Mouse (Mus musculus) intestine, embryonic 16.5 days (tissue): ENCODE data around the gene Ndufv1. TPM values are rescaled to one million over a fixed set of nuclear protein-coding genes. Genes with fewer than 3 reads are reported as not detected.
"Not testable (repeated sequence)": the region's sequence is repeated elsewhere in the genome, so short reads cannot be mapped to it uniquely, and the experiment has no call there.

Experiments
- ATAC-seq: fragments of 200-750 bp; cut with Nextera tagmentation; 2 replicates; pipeline ENCODE4 v1.8.0; 2017; ENCODE audit warnings: moderate TSS enrichment, moderate library complexity
- H3K27ac ChIP-seq: fragments of 300-500 bp; sonication (generic); 2 replicates; pipeline ENCODE4 v1.5.1; 2014; ENCODE audit warnings: mild to moderate bottlenecking, low read length
- H3K27me3 ChIP-seq: fragments of 300-500 bp; sonication (generic); replicated peaks from 2 replicates; pipeline ENCODE4 v1.6.1; 2014; ENCODE audit warnings: low read length, control low read depth, mixed read lengths; ENCODE audit not compliant: control insufficient read depth, insufficient read depth
- H3K36me3 ChIP-seq: fragments of 300-500 bp; sonication (generic); 2 replicates; pipeline ENCODE4 v1.6.1; 2014; ENCODE audit warnings: low read length, control low read depth; ENCODE audit not compliant: control insufficient read depth, insufficient read depth
- H3K4me1 ChIP-seq: fragments of 300-500 bp; sonication (generic); 2 replicates; pipeline ENCODE4 v1.6.1; 2014; ENCODE audit warnings: low read length, control low read depth, mixed read lengths; ENCODE audit not compliant: control insufficient read depth, insufficient read depth
- H3K4me2 ChIP-seq: fragments of 300-500 bp; sonication (generic); 2 replicates; pipeline ENCODE4 v1.6.1; 2014; ENCODE audit warnings: low read depth, low read length, control low read depth
- H3K4me3 ChIP-seq: fragments of 300-500 bp; sonication (generic); 2 replicates; pipeline ENCODE4 v1.5.1; 2014; ENCODE audit warnings: mild to moderate bottlenecking, low read length
- H3K9ac ChIP-seq: fragments of 300-500 bp; sonication (generic); 2 replicates; pipeline ENCODE4 v1.6.1; 2014; ENCODE audit warnings: low read depth, low read length
- H3K9me3 ChIP-seq: fragments of 300-500 bp; sonication (generic); 2 replicates; pipeline ENCODE4 v1.6.1; 2016; ENCODE audit warnings: low read length, control low read depth; ENCODE audit not compliant: control insufficient read depth
- WGBS: fragments of 180-500 bp; shearing (Covaris S2); extraction: QIAGEN DNeasy Blood & Tissue Kit; methylation state at CpG from one replicate; pipeline ENCODE4 v1.1.7; 2014; 5-methylcytosine and 5-hydroxymethylcytosine counted together
- polyA plus RNA-seq: library from polyadenylated mRNA; unstranded; fragments of >200 nt; fragmentation: Nextera tagmentation; extraction: Ambion mirVana; gene quantifications from 2 replicates; pipeline ENCODE4 v1.2.1, GENCODE M21; 2015

Ndufv1 gene
- polyA plus RNA-seq: 299 and 309 TPM in 2 replicates

DNA sequence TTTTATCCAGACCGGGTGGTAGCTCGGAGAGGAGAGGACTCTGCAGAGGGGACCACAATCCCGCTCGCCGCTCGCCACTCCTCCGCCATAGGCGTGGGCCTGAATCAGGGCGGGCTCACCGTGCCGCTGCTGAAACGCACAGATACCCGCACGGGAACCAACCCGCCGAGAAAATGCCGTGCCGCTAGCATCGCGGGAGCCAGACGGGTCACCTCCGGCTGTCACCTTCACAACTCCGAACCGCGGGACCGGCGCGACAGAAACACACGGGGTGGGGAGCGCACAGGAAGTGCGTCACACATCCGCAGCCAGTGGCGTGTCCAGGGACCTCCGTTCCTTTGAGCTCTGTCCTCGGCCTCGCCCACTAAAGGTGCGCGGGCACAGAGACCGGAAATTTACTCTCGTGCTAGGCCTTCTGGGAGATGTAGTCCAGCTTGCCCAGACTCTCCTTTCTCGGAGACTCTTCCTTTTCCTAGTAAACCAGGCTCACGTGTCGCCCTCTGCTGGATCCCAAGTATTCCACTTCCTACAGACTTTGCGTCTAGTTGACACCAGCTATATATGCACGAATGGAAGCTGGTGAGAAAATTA lies at the start of gene Ndufv1:
Ndufv1 (minus strand) TSS at position 375 of the 591 bp plus-strand sequence.
- peak within 1 kb of the TSS; percentile 55 for H3K4me2 ChIP-seq
- under 1% methylated on average over 45 of the region's 45 CpGs for WGBS

DNA sequence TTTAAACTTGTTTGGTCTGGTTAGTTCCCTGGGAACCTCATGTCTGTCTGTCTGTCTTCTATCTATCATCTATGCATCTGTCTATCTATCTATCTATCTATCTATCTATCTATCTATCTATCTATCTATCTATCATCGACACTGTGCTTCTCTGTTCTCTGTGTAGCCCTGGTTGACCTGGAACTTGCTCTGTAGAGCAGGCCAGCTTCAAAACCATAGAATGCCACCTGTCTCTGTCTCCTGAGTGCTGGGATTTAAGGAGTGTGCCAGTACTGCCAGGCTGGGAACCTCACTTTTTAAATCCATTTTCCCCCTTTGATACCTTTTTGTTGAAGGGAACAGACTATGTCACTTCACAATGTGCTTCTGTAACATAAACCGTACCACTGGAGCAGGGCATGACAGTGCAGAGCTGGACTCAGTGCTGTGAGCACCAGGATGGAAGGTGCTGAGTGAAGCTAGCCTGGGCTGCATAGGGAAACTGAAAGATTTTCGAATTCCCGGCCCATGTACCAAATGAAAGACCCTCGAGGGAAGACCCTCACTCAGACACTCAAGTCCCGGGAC lies 48.4 kb upstream of the Ndufv1 start:
- WGBS: 94% methylated on average over 6 of the region's 6 CpGs
- no peaks in the 10 kb centered on the region for H3K36me3 ChIP-seq
- H3K4me1 ChIP-seq: peaks cover 9% of the 10 kb centered on the region
- no peaks in the 10 kb centered on the region for H3K27me3 ChIP-seq
- H3K9ac ChIP-seq: no peak overlapping the region
- H3K27ac ChIP-seq: no peak overlapping the region
- H3K9me3 ChIP-seq: no peaks in the 10 kb centered on the region
- no peak overlapping the region for H3K4me3 ChIP-seq
- no peak for ATAC-seq
- no peak overlapping the region for H3K4me2 ChIP-seq

More for the DNA sequence above, at the start of gene Ndufv1:
- Histone ChIP-seq H3K4me1 (peaks cover 9% of the 10 kb centered on the region), H3K27ac (peak within 1 kb of the TSS; percentile 40), H3K27me3 (no peaks in the 10 kb centered on the region), H3K36me3 (peaks cover 18% of the 10 kb centered on the region), H3K4me3 (peak within 1 kb of the TSS; percentile 75), H3K9ac (peak within 1 kb of the TSS; percentile 79), H3K9me3 (no peaks in the 10 kb centered on the region)
- ATAC-seq: peak; percentile 99

DNA sequence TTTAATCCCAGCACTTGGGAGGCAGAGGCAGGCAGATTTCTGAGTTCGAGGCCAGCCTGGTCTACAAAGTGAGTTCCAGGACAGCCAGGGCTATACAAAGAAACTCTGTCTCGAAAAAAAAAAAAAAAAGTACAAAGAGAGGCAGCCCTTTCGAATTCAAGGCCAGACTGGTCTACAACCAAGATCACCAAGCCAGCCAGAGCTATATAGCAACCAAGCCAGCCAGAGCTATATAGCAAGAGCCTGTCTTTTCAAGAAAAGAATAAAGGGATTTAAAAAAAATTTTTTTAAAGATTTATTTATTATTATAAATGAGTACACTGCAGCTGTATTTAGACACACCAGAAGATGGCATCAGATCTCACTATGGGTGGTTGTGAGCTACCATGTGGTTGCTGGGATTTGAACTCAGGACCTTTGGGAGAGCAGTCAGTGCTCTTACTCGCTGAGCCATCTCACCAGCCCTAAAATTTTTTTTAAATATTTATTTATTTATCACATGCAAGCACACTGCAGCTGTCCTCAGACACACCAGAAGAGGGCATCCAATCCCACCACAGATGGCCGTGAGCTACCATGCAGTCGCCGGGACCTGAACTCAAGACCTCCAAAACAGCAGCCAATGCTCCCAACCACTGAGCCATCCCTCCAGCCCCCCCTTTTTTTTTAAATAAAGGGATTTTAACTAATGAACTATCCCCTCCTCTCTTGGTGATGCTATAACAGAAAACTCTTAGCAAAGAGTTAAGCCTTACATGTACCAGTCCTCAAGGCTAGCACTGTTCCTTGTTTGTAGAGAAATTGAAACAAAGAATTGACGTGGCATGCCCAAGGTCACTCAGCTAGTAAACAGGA lies 47.7 kb upstream of the Ndufv1 start:
- ATAC-seq, H3K36me3 ChIP-seq, H3K27ac ChIP-seq, H3K9me3 ChIP-seq, H3K27me3 ChIP-seq, H3K9ac ChIP-seq, H3K4me2 ChIP-seq, H3K4me3 ChIP-seq: not testable (repeated sequence)
- WGBS: 89% methylated on average over 8 of the region's 8 CpGs
- peaks cover 14% of the 10 kb centered on the region for H3K4me1 ChIP-seq

DNA sequence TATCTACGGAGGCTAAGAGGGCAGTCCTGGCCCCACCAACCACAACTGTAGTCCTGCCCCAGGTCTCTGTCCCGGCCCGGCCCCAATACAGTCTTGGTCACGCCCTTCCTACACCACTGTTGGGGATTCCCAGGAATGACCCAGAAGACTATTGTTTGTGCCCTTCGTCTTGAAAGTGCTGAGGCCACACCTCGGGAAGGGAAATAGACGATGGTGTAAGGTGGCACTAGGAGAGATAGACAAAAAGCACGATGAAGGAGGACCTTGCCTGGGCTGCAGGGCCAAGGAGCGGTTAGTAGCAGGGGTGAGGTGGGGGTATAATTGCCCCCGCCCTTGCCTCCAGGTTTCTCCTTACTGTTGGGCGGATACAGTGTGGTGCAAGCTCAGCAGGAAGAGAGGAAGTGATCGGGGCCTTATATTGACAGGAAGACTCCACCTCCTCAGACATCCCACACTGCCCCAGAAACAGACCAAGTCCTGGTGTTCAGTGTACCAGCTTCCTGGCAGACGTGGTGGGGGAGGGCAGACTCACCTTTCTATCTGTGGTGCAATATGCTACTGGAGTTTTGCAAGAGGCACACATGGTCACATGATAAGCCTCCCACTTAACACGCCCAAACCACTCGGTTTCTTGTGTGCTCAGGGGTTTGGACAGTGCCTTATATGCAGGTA lies 46.6 kb upstream of the Ndufv1 start, which contains the start of gene Gstp3:
Gstp3 (minus strand) TSS at position 501 of the 672 bp plus-strand sequence.
- WGBS: 57% methylated on average over 15 of the region's 15 CpGs
- Histone ChIP-seq H3K9ac (peak within 1 kb of the TSS; percentile 48), H3K27ac (peak within 1 kb of the TSS; percentile 92), H3K4me2 (peak within 1 kb of the TSS; percentile 27; the same call in 1 of the 2 replicates), H3K4me1 (peaks cover 15% of the 10 kb centered on the region), H3K9me3 (no peaks in the 10 kb centered on the region), H3K36me3 (no peaks in the 10 kb centered on the region), H3K27me3 (no peaks in the 10 kb centered on the region), H3K4me3 (peak within 1 kb of the TSS; percentile 21)
- ATAC-seq: peak; percentile 90

DNA sequence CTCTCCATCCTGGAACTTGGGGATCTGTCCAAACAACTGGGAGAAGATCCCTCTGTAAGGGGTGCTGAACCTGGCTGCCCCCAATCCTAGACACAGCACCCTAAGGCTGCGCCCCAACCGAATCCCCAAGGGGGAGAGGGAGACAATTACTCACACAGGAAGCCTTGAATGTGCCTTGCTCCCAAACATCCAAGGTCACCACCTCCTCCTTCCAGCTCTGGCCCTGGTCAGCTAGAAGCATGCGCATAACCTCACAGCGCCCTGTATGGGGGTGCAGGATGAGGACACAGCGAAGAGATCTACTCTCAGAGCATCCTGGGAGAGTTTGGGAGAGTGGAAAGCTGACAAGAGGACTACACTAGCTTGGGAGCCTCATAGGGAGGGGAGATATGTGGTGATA lies 46.0 kb upstream of the Ndufv1 start:
- peaks cover 15% of the 10 kb centered on the region for H3K4me1 ChIP-seq
- no peak for ATAC-seq
- H3K9ac ChIP-seq: peak overlapping the region; percentile 48
- H3K4me2 ChIP-seq: peak overlapping the region; percentile 27; the same call in 1 of the 2 replicates
- WGBS: 87% methylated on average over 5 of the region's 5 CpGs
- no peaks in the 10 kb centered on the region for H3K27me3 ChIP-seq
- peak overlapping the region; percentile 21; the same call in 1 of the 2 replicates for H3K4me3 ChIP-seq
- H3K9me3 ChIP-seq: no peaks in the 10 kb centered on the region
- H3K36me3 ChIP-seq: no peaks in the 10 kb centered on the region
- H3K27ac ChIP-seq: peak overlapping the region; percentile 92

DNA sequence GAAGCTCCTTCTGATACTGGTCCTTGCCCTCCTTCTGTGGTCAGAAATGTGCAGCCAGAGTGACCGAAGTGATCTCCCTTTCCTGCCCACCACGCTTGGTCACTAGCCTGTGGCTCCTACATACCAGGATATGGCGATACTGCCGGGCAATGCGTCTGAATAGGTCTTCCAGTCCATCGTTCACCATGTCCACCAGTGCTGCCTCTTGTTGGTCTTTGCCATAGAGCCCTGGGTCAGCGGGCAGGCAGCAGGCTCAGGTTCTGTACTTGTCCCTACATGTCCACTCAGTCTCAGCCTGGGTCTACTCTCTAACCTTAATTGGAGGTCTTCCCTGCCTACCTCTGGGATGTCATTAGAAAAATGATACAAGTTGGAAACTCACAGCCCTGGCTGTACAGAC lies 45.4 kb upstream of the Ndufv1 start:
- peaks cover 15% of the 10 kb centered on the region for H3K4me1 ChIP-seq
- no peak for ATAC-seq
- H3K9ac ChIP-seq: no peak overlapping the region
- WGBS: 89% methylated on average over 7 of the region's 7 CpGs
- no peaks in the 10 kb centered on the region for H3K9me3 ChIP-seq
- H3K27me3 ChIP-seq: no peaks in the 10 kb centered on the region
- H3K4me3 ChIP-seq: no peak overlapping the region
- H3K4me2 ChIP-seq: no peak overlapping the region
- no peaks in the 10 kb centered on the region for H3K36me3 ChIP-seq
- no peak overlapping the region for H3K27ac ChIP-seq

DNA sequence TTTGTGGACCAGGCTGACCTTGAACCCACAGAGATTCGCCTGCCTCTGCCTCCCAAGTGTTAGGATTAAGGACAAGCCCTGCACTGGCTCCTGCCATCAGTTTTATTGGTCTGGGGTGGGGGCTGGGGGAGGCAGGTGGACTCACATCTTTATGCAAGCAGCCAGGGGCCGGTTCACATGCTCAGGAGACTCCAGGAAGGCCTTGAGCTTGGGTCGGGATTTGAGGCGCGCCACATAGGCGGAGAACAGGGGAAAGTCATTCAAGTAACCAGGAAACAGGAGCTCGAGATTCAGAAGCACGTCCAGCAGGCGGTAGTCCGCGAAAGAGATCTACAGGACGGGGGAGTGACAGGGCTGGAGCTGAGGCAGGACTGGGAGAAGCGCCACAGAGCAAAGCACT lies 44.8 kb upstream of the Ndufv1 start:
- no peaks in the 10 kb centered on the region for H3K9me3 ChIP-seq
- 82% methylated on average over 13 of the region's 13 CpGs for WGBS

DNA sequence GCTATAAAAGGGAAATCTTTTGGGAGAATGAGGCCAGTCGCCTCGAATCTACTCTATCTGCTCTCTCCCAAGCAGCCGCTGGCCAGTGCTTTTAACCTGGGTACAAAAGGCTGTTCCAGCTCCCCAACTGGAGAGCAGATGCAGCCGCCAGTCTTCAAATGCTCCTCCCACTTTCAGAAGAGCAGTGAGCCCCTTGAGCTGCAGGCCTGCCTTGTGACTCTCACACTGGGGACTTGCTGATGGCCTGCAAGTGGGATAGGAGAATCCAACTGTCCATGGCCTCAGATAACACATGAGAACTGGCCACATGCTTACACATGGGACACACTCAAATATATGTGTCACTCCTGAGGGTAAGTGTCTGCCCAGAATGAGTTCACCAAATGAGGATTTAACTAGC lies 44.1 kb upstream of the Ndufv1 start:
- Histone ChIP-seq H3K9me3 (no peaks in the 10 kb centered on the region), H3K27me3 (no peaks in the 10 kb centered on the region), H3K4me3 (no peak overlapping the region), H3K27ac (peak overlapping the region; percentile 31), H3K4me2 (no peak overlapping the region), H3K4me1 (peaks cover 15% of the 10 kb centered on the region), H3K9ac (peak overlapping the region; percentile 11; the same call in 1 of the 2 replicates), H3K36me3 (no peaks in the 10 kb centered on the region)
- ATAC-seq: no peak
- WGBS: 44% methylated on average over 4 of the region's 4 CpGs

More for the DNA sequence above, 44.8 kb upstream of the Ndufv1 start:
- H3K27ac ChIP-seq: no peak overlapping the region
- no peaks in the 10 kb centered on the region for H3K27me3 ChIP-seq
- H3K9ac ChIP-seq: no peak overlapping the region
- H3K4me2 ChIP-seq: no peak overlapping the region
- H3K4me3 ChIP-seq: no peak overlapping the region
- H3K4me1 ChIP-seq: peaks cover 15% of the 10 kb centered on the region
- no peaks in the 10 kb centered on the region for H3K36me3 ChIP-seq
- no peak for ATAC-seq
